Mouse (Mus musculus): Measurements from ENCODE around the gene Dnase2a. TPM values are rescaled to one million over a fixed set of nuclear protein-coding genes. Genes with fewer than 3 reads are reported as not detected.

Dnase2a gene
- polyA plus RNA-seq, 1 experiment from 2014 or later = 11.4 TPM

- H3K36me3 ChIP-seq (replicated peaks) = no peaks in the 10 kb centered on the region
- H3K27me3 ChIP-seq = peaks cover 98% of the 10 kb centered on the region
- no peaks in the 10 kb centered on the region for H3K9me3 ChIP-seq (replicated peaks)
- H3K27ac ChIP-seq (replicated peaks) = no peak within 1 kb of the TSS
- 2% methylated on average over 50 of the region's 50 CpGs for WGBS (ENCODE audit: insufficient replicate concordance)
- H3K9ac ChIP-seq = no peak within 1 kb of the TSS
- peak; percentile 52 for ATAC-seq (ENCODE audit: insufficient read depth)
- H3K4me1 ChIP-seq (replicated peaks) = peaks cover 29% of the 10 kb centered on the region
- H3K4me2 ChIP-seq = peak within 1 kb of the TSS; percentile 75
- H3K4me3 ChIP-seq (replicated peaks) = peak within 1 kb of the TSS; percentile 46
Measured at GRCm38 (mm10) chr8:84936962-84937546, 28.7 kb downstream of the Dnase2a start, which contains the start of gene Mast1. Mast1 (minus strand) TSS chr8:84937359.

- WGBS (ENCODE audit: insufficient replicate concordance) = 39% methylated on average over 13 of the region's 13 CpGs
- Histone ChIP-seq H3K4me3 (replicated peaks) (peak overlapping the region; percentile 46; the same call in 1 of the 2 replicates), H3K9ac (no peak overlapping the region), H3K4me1 (replicated peaks) (peaks cover 29% of the 10 kb centered on the region), H3K27ac (replicated peaks) (no peak overlapping the region), H3K36me3 (replicated peaks) (no peaks in the 10 kb centered on the region), H3K9me3 (replicated peaks) (no peaks in the 10 kb centered on the region), H3K4me2 (peak overlapping the region; percentile 75), H3K27me3 (peaks cover 95% of the 10 kb centered on the region)
- no peak for ATAC-seq (ENCODE audit: insufficient read depth)
Measured at GRCm38 (mm10) chr8:84937620-84938485, 29.5 kb downstream of the Dnase2a start.

- peaks cover 96% of the 10 kb centered on the region for H3K27me3 ChIP-seq
- WGBS (ENCODE audit: insufficient replicate concordance) = 27% methylated on average over 4 of the region's 4 CpGs
- no peak for ATAC-seq (ENCODE audit: insufficient read depth)
Measured at GRCm38 (mm10) chr8:84943699-84944098, 35.3 kb downstream of the Dnase2a start.

GRCm38 (mm10) chr8:84944478-84945160 lies 36.3 kb downstream of the Dnase2a start:
- Histone ChIP-seq H3K36me3 (replicated peaks) (no peaks in the 10 kb centered on the region), H3K27me3 (peaks cover 94% of the 10 kb centered on the region), H3K9me3 (replicated peaks) (no peaks in the 10 kb centered on the region), H3K4me1 (replicated peaks) (peaks cover 33% of the 10 kb centered on the region), H3K27ac (replicated peaks) (no peak overlapping the region), H3K4me3 (replicated peaks) (peak overlapping the region; percentile 17; the same call in 1 of the 2 replicates), H3K4me2 (peak overlapping the region; percentile 46), H3K9ac (no peak overlapping the region)
- peak; percentile 73 for ATAC-seq (ENCODE audit: insufficient read depth)
- 3% methylated on average over 26 of the region's 26 CpGs for WGBS (ENCODE audit: insufficient replicate concordance)

More at GRCm38 (mm10) chr8:84943699-84944098, 35.3 kb downstream of the Dnase2a start:
- H3K9ac ChIP-seq = no peak overlapping the region
- no peak overlapping the region for H3K4me3 ChIP-seq (replicated peaks)
- no peaks in the 10 kb centered on the region for H3K9me3 ChIP-seq (replicated peaks)
- H3K4me2 ChIP-seq = no peak overlapping the region
- H3K4me1 ChIP-seq (replicated peaks) = peaks cover 33% of the 10 kb centered on the region
- no peaks in the 10 kb centered on the region for H3K36me3 ChIP-seq (replicated peaks)
- no peak overlapping the region for H3K27ac ChIP-seq (replicated peaks)

GRCm38 (mm10) chr8:84945235-84945632 lies 36.9 kb downstream of the Dnase2a start:
- Histone ChIP-seq H3K4me3 (replicated peaks) (no peak overlapping the region), H3K9ac (no peak overlapping the region), H3K4me2 (no peak overlapping the region), H3K9me3 (replicated peaks) (no peaks in the 10 kb centered on the region), H3K36me3 (replicated peaks) (no peaks in the 10 kb centered on the region), H3K4me1 (replicated peaks) (peaks cover 33% of the 10 kb centered on the region), H3K27me3 (peaks cover 94% of the 10 kb centered on the region), H3K27ac (replicated peaks) (no peak overlapping the region)
- 8% methylated on average over 11 of the region's 11 CpGs for WGBS (ENCODE audit: insufficient replicate concordance)
- ATAC-seq (ENCODE audit: insufficient read depth) = no peak

- Histone ChIP-seq H3K4me1 (replicated peaks) (peaks cover 33% of the 10 kb centered on the region), H3K4me3 (replicated peaks) (peak overlapping the region; percentile 29), H3K36me3 (replicated peaks) (no peaks in the 10 kb centered on the region), H3K27me3 (peaks cover 94% of the 10 kb centered on the region), H3K9ac (no peak overlapping the region), H3K27ac (replicated peaks) (no peak overlapping the region), H3K9me3 (replicated peaks) (no peaks in the 10 kb centered on the region), H3K4me2 (peak overlapping the region; percentile 53)
- no peak for ATAC-seq (ENCODE audit: insufficient read depth)
- WGBS (ENCODE audit: insufficient replicate concordance) = 1% methylated on average over 43 of the region's 67 CpGs
Measured at GRCm38 (mm10) chr8:84945633-84946527, 37.5 kb downstream of the Dnase2a start.

GRCm38 (mm10) chr8:84946528-84947240 lies 38.3 kb downstream of the Dnase2a start, which contains the start of gene Rtbdn:
Rtbdn (plus strand) TSS chr8:84946991.
- Histone ChIP-seq H3K4me2 (peak within 1 kb of the TSS; percentile 53), H3K9me3 (replicated peaks) (no peaks in the 10 kb centered on the region), H3K27me3 (peaks cover 94% of the 10 kb centered on the region), H3K4me1 (replicated peaks) (peaks cover 33% of the 10 kb centered on the region), H3K9ac (no peak within 1 kb of the TSS), H3K27ac (replicated peaks) (no peak within 1 kb of the TSS), H3K36me3 (replicated peaks) (no peaks in the 10 kb centered on the region), H3K4me3 (replicated peaks) (peak within 1 kb of the TSS; percentile 29)
- 11% methylated on average over 17 of the region's 17 CpGs for WGBS (ENCODE audit: insufficient replicate concordance)
- ATAC-seq (ENCODE audit: insufficient read depth) = no peak

GRCm38 (mm10) chr8:84947241-84947545 lies 38.8 kb downstream of the Dnase2a start:
- H3K4me1 ChIP-seq (replicated peaks) = peaks cover 33% of the 10 kb centered on the region
- H3K4me2 ChIP-seq = no peak overlapping the region
- no peak for ATAC-seq (ENCODE audit: insufficient read depth)
- no peaks in the 10 kb centered on the region for H3K36me3 ChIP-seq (replicated peaks)
- 10% methylated on average over 9 of the region's 9 CpGs for WGBS (ENCODE audit: insufficient replicate concordance)
- peaks cover 94% of the 10 kb centered on the region for H3K27me3 ChIP-seq
- no peak overlapping the region for H3K9ac ChIP-seq
- H3K4me3 ChIP-seq (replicated peaks) = no peak overlapping the region
- no peaks in the 10 kb centered on the region for H3K9me3 ChIP-seq (replicated peaks)
- no peak overlapping the region for H3K27ac ChIP-seq (replicated peaks)

- Histone ChIP-seq H3K9ac (no peak overlapping the region), H3K9me3 (replicated peaks) (no peaks in the 10 kb centered on the region), H3K4me3 (replicated peaks) (no peak overlapping the region), H3K36me3 (replicated peaks) (no peaks in the 10 kb centered on the region), H3K27ac (replicated peaks) (no peak overlapping the region), H3K27me3 (peaks cover 88% of the 10 kb centered on the region), H3K4me2 (no peak overlapping the region), H3K4me1 (replicated peaks) (peaks cover 33% of the 10 kb centered on the region)
- 16% methylated on average over 12 of the region's 12 CpGs for WGBS (ENCODE audit: insufficient replicate concordance)
- no peak for ATAC-seq (ENCODE audit: insufficient read depth)
Measured at GRCm38 (mm10) chr8:84949753-84950152, 41.4 kb downstream of the Dnase2a start.
